Comparison of ENCODE assay signal across 8 mouse cellular contexts in genomic region chr17:17825921-17826591, GRCm38 (mm10). TPM values are rescaled to one million over a fixed set of nuclear protein-coding genes. Genes with fewer than 3 reads are reported as not detected.
DNase-seq lines count a peak whose midpoint lies in the region; ATAC-seq lines count a peak whose summit lies in the region.

No protein-coding gene starts in this region.

- peaks cover 19% of the 10 kb centered on the region for H3K4me1 ChIP-seq in heart, embryonic 11.5 days (ENCODE audit: control insufficient read depth, insufficient read depth, low read length)
- H3K4me1 ChIP-seq in lung, embryonic 16.5 days (replicated peaks; ENCODE audit: control insufficient read depth, insufficient read depth, low read length), result peaks cover 18% of the 10 kb centered on the region

- peak overlapping the region; percentile 84 for H3K4me2 ChIP-seq in heart, embryonic 11.5 days
- peak overlapping the region; percentile 66 for H3K4me2 ChIP-seq in lung, embryonic 16.5 days (ENCODE audit: low read depth, low read length)

- H3K4me3 ChIP-seq in heart, embryonic 11.5 days (ENCODE audit: low read depth, low read length), result peak overlapping the region; percentile 59
- H3K4me3 ChIP-seq in lung, embryonic 16.5 days (ENCODE audit: low read length), result peak overlapping the region; percentile 85

- H3K36me3 ChIP-seq in heart, embryonic 11.5 days (ENCODE audit: control insufficient read depth, insufficient read depth, low read length), result 0 out of 2 replicates have a peak, but pooled peaks cover 1% of the 10 kb centered on the region
- peaks cover 2% of the 10 kb centered on the region; the same call in 1 of the 2 replicates for H3K36me3 ChIP-seq in lung, embryonic 16.5 days (ENCODE audit: control insufficient read depth, insufficient read depth, low read length)

- H3K9ac ChIP-seq in heart, embryonic 11.5 days (ENCODE audit: low read depth, low read length), result peak overlapping the region; percentile 76
- peak overlapping the region; percentile 91 for H3K9ac ChIP-seq in lung, embryonic 16.5 days (ENCODE audit: low read length)

- WGBS in heart, embryonic 11.5 days (ENCODE audit: insufficient replicate concordance), result under 1% methylated on average over 19 of the region's 22 CpGs
- under 1% methylated on average over 17 of the region's 22 CpGs for WGBS in lung, embryonic 16.5 days

- H3K27me3 ChIP-seq in heart, embryonic 11.5 days (ENCODE audit: control insufficient read depth, insufficient read depth, low read length), result peaks cover under 1% of the 10 kb centered on the region; the same call in 1 of the 2 replicates
- no peaks in the 10 kb centered on the region for H3K27me3 ChIP-seq in lung, embryonic 16.5 days (ENCODE audit: control insufficient read depth, insufficient read depth, low read depth, low read length)

- H3K27ac ChIP-seq in heart, embryonic 11.5 days (ENCODE audit: low read depth, low read length), result peak overlapping the region; percentile 98
- peak overlapping the region; percentile 97 for H3K27ac ChIP-seq in lung, embryonic 16.5 days (ENCODE audit: low read length)

- peak; percentile 61 for DNase-seq in ZHBTc4 (ENCODE audit: low read depth, low spot score)
- peak; percentile 77 for DNase-seq in embryo, embryonic 10.5 days (ENCODE audit: low spot score)
- peak; percentile 60 for DNase-seq in kidney, adult 9 months
- peak; percentile 61 for DNase-seq in retina, postnatal 1 day

- ATAC-seq in CD4-positive, CD25-positive, alpha-beta regulatory T cell, adult 4 months, result peak; percentile 46
- ATAC-seq in heart, embryonic 11.5 days (replicated peaks; ENCODE audit: insufficient number of reproducible peaks, low FRiP score, low TSS enrichment), result peak; percentile 8; the same call in 1 of the 2 replicates
- ATAC-seq in lung, embryonic 16.5 days (ENCODE audit: low read depth), result peak; percentile 29
- ATAC-seq in megakaryocyte-erythroid progenitor cell, adult 5-6 weeks (replicated peaks; ENCODE audit: low FRiP score, low TSS enrichment, poor library complexity, severe bottlenecking), result no peak

- no peaks in the 10 kb centered on the region for H3K9me3 ChIP-seq in heart, embryonic 11.5 days (replicated peaks; ENCODE audit: control insufficient read depth, low read length)
- H3K9me3 ChIP-seq in lung, embryonic 16.5 days (ENCODE audit: control insufficient read depth, low read length), result no peaks in the 10 kb centered on the region

RNA-seq across cellular contexts. Expression of gene Spaca6, which starts 0.9 kb away (rescaled TPM):
- polyA plus RNA-seq in CD4-positive, CD25-positive, alpha-beta regulatory T cell, adult 4 months (2017; shearing (Covaris generic)), result 1 to 10 TPM; 5.8 to 6.1 TPM
- polyA plus RNA-seq in heart, embryonic 11.5 days (2014; fragmentation: Nextera tagmentation; extraction: Ambion mirVana), result 15.5 and 25.1 TPM in 2 replicates
- polyA plus RNA-seq in lung, embryonic 16.5 days (2015; fragmentation: Nextera tagmentation; extraction: Ambion mirVana), result 31.4 and 36.6 TPM in 2 replicates
- 2.9 and 4.6 TPM in 2 replicates for total RNA-seq in megakaryocyte-erythroid progenitor cell, adult 5-6 weeks (2014; fragmentation: Nextera tagmentation)
- total RNA-seq in megakaryocyte-erythroid progenitor cell, adult 5-6 weeks (2017), result 0.69 TPM in 1 of 2 replicates, not detected in the other

RNA-seq across cellular contexts. Expression of gene Has1, which starts 28.9 kb away (rescaled TPM):
- polyA plus RNA-seq in CD4-positive, CD25-positive, alpha-beta regulatory T cell, adult 4 months (2017; shearing (Covaris generic)), result not detected
- 0.93 and 2.0 TPM in 2 replicates for polyA plus RNA-seq in heart, embryonic 11.5 days (2014; fragmentation: Nextera tagmentation; extraction: Ambion mirVana)
- 0.73 and 1.3 TPM in 2 replicates for polyA plus RNA-seq in lung, embryonic 16.5 days (2015; fragmentation: Nextera tagmentation; extraction: Ambion mirVana)
- total RNA-seq in megakaryocyte-erythroid progenitor cell, adult 5-6 weeks (2014; fragmentation: Nextera tagmentation), result not detected in 2 replicates
- not detected in 2 replicates for total RNA-seq in megakaryocyte-erythroid progenitor cell, adult 5-6 weeks (2017)

RNA-seq across cellular contexts. Expression of gene Fpr1, which starts 57.7 kb away (rescaled TPM):
- polyA plus RNA-seq in CD4-positive, CD25-positive, alpha-beta regulatory T cell, adult 4 months (2017; shearing (Covaris generic)), result not detected
- not detected in 2 replicates for polyA plus RNA-seq in heart, embryonic 11.5 days (2014; fragmentation: Nextera tagmentation; extraction: Ambion mirVana)
- 1.7 TPM in 2 replicates for polyA plus RNA-seq in lung, embryonic 16.5 days (2015; fragmentation: Nextera tagmentation; extraction: Ambion mirVana)
- total RNA-seq in megakaryocyte-erythroid progenitor cell, adult 5-6 weeks (2014; fragmentation: Nextera tagmentation), result not detected in 2 replicates
- not detected in 2 replicates for total RNA-seq in megakaryocyte-erythroid progenitor cell, adult 5-6 weeks (2017)
